Mouse (Mus musculus) erythroblast, adult 5-6 weeks (primary cell): Measurements from ENCODE around the gene Bcl11a. TPM values are rescaled to one million over a fixed set of nuclear protein-coding genes. Genes with fewer than 3 reads are reported as not detected.
A peak's percentile ranks its signal among the peaks of the same experiment; 100 is the strongest.
"Not testable (repeated sequence)": the region's sequence is repeated elsewhere in the genome, so short reads cannot be mapped to it uniquely, and the experiment has no call there.

Source experiments
- ATAC-seq: replicated peaks from 2 replicates; pipeline ENCODE4 v1.8.0; 2016; ENCODE audit warnings: moderate number of reproducible peaks, mild to moderate bottlenecking, moderate TSS enrichment, inconsistent platforms; ENCODE audit not compliant: poor library complexity, low FRiP score, severe bottlenecking
- total RNA-seq, 2 experiments: library from RNA; stranded (forward) in 1 of 2; stranded (reverse) in 1 of 2; fragments of 150-400 nt in 1 of 2; fragments of 200-764, 138-1000 nt in 1 of 2; gene quantifications; 2 replicates each; pipeline versions ENCODE4 v1.2.3 to v1.2.4; 2015 to 2017; ENCODE audit warnings: low replicate concordance in 2 of 2

The Bcl11a gene
- total RNA-seq, 2 experiments from 2014 or later, result 4.9 to 11.1 TPM

DNA sequence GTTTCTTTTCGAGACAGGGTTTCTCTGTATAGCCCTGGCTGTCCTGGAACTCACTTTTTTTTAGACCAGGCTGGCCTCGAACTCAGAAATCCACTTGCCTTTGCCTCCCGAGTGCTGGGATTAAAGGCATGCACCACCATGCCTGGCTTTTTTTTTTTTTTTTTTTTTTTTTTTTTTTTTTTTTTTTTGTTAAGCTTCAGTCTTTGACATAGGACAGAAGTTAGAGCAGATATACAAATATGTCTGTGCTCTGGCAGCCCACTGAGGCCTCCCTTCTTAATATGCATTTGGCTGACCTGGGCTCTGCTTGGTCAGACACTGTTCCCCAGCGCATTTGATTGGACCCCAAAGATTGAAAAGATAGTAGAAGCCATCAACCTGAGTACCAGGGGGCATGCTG lies 51.0 kb downstream of the Bcl11a start:
- not testable (repeated sequence) for ATAC-seq

DNA sequence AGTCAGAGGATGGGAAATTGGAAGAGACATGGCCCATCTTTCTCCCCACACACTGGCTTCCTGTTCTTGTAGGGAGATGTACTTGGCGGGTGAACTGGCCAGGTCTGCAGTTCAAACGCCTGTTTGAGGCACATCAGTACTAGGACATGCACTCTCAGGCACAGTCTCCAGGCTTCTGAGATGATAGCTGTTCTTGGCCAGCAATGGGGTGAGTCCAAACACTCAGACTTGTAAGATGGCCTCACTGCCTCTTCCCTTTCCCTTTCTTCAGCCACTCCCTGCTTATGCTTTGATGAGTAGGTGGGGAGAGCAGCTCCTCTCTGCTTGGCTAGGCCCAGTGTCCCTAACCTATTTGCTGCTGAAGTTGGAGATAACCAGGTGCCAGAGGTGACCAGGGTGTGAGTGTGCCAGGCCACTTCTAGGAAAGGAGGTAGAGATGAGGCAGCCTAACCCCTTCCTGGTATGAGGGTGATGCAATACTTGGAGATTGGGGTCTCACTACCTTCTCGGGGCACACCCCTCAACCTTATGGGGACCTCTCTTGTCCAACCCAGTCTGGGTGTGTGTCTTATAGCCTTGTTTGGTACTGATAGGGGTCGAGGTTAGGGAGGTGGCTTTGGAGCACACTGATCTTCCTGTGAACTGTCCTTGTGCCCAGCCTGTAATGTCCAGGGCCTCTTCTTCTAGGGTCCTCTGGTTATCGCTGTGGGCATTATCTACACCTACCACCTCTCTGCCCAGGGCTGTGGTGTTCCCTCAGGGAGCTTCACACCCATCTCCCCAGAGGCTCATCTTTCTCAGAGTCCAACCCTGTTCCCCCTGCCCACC lies 51.7 kb downstream of the Bcl11a start:
- peak; percentile 61 for ATAC-seq

DNA sequence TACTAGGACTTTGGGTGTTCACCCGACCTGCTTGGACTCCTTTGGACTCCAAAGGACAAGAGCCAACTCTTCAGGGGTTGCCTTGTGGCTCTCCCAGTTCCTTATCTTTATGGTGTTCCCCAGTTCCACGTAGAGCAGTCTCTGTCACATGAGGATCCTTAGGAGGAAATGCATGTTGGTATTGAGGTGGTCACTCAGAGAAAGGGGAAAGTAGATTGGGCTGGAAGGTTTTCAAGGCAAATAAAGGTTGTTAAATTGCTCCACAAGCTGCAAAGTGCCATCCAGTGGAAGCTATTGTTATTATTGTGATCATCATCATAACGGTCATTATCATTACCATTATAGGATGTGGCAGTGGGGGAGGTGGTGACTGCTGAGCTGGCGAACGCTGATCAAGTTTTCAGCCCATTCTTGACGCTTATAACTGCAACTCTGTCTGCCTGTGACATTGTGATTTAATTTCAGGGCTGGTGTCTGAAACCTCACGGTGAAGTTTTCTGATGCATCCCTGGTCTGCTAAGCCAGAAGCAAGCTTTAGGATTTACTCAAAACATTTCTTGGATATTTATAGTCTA lies 52.4 kb downstream of the Bcl11a start:
- ATAC-seq, result peak; percentile 2; the same call in 1 of the 2 replicates

DNA sequence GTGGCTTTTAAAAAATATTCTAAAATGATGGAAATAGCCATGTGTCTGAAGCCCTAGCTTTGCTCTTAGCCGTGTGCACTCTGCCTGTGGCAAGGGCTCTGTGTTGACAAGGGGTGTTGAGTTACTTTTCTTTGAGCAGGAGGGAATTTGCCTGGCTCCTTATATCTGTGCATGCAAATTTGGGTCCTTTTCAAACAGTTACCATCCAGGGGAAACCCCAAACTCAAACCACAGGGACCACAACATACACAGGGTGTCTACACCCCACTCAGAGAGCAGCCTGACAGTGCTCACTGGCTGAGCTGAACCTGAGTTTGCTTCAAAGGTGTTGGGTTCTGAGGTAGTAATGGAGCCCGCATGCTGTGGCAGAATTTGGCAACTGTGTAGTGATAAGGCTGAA lies 54.0 kb downstream of the Bcl11a start:
- ATAC-seq, result no peak

DNA sequence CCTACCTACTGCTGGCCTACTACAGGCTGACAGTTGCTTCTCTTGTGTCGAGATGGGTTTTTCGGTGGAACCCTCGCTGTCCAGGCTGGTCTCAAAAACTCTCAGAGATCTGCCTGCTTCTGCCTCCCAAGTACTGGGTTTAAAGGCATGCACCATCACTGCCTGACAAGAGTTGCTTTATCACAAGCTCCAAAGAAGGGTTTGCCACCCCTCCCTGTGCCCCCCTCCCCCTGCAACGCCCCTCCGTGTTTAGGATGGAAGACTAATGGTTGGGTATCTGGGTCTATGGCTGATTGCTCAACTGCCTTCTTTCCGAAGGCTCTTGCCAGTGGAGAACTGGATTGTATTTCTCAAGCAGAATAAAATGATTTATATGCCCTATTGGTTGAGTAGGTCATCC lies 54.5 kb downstream of the Bcl11a start:
- ATAC-seq, result no peak

DNA sequence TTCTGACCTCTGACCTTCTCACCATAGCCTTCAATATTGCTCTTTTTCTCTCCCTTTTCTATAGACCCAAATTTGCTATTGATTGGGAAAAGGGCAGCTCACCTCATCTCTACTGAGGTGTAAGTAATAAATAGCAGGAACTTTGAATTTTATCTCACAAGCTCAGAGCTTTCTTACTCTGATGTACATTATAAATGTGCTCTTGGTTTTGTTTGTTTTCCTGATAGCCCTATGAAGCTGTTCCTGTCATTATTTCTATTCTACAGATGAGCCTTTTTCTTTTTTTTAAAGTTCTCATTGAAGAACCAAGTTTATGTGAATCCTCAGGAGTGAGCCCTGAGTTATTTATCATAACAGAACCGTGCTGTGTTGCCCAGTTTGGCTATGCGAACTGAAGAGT lies 55.0 kb downstream of the Bcl11a start:
- no peak for ATAC-seq

DNA sequence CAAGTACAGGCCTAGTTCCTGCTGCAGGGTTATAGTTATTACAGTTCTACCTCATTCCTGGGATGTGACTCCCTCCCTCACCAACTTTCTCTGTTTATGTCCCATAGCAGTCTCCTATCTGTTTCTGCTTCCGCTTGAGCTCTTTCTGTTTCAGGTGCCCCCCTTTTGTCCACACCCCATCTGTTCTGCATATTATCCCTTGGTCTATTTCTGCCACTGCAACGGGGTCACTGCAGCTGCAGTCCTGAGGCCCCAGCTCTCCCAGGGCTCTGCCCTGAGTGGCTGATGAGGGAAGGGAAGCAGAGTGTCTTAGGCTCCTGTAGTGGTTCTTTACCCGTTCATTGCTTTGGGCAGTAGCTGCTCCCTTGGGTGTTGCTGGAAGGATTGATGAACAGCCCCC lies 55.6 kb downstream of the Bcl11a start:
- ATAC-seq, result no peak

DNA sequence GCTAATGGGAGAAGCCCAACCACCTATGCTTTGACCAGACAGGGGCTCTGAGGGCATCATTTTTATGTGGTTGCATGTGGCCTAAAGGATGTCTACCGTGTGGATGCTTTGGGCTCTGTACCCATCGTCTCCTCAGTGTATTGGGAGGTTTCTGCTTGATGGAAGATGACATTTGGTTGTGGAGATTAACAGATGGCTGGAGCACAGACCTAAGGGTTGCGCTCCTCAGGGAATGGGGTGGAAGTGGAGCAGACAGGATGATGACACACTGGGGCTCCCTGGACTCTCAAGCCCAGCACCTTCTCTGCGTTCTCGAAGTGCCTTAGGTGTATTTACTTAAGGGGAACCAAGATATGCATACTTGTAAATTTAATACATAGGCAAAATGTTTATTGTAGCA lies 56.1 kb downstream of the Bcl11a start:
- ATAC-seq, result no peak

DNA sequence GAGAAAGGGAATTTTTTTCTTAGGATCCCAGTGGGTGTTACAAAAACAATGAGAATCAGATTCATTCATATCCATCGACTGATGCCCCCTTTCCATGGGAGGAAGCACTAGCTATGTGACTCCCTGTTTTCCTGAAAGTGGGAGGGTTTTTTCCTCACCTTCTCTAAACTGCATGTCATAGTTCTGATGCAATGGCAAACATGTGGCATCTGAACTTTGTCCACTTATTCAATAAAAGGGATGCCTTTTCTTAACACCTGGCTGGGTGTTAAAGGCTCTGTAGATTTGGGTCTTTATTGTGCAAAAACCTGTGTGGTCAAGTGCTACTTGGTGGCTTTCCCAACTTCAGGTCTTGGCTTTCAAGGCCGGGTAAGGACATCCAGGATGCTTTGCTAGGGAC lies 57.4 kb downstream of the Bcl11a start:
- ATAC-seq, result no peak

DNA sequence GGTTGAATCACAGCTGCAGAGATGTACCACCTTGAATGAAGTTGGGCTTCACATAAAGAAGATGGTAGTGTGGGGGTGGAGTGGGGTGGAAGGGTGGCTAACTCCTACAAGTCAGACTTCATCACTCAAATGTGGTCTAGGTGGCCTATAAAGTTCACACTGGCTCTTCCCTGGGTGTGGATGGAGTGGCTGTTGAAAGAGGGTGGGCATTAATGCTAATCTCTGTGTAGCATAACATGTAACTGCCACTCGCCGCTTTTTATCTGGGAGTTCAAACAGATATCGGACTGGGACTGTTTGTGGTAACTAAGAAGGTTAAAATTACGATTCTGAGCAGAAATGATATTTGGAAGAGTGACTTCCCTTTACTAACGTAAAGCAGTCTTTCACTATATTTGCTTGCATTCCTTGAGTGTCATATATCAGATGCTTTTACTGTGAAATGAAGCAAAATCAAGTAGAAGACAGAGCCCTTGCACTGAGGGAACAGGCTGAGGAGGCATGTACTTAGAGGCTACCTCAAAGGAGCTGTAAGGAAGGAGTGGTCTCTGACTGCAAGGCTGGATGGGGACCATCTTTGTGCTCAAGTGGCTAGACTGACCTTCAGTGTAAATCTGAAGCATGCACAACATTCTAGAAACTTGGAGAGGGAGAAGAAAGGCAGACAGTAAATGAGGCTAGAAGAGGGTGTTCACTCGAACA lies 58.4 kb downstream of the Bcl11a start:
- ATAC-seq, result peak; percentile 67

DNA sequence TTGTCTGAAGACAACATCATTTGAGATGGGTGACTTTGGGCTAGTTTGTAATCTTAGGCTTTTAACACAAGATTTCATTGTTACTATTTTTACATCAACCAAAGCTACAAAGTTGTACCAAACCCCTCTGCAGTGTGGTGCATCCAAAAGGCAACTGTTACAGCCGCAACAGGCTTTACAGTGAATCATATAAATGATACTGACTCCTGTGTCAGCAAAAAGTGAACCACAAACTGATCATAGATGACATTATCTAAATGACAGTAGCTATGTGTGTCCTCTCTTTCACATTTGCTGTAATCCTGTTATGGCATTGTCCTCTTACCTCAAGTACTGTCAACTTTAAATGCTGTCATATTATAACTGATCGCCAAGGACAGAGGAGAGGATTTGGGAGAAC lies 60.0 kb downstream of the Bcl11a start:
- ATAC-seq, result no peak

DNA sequence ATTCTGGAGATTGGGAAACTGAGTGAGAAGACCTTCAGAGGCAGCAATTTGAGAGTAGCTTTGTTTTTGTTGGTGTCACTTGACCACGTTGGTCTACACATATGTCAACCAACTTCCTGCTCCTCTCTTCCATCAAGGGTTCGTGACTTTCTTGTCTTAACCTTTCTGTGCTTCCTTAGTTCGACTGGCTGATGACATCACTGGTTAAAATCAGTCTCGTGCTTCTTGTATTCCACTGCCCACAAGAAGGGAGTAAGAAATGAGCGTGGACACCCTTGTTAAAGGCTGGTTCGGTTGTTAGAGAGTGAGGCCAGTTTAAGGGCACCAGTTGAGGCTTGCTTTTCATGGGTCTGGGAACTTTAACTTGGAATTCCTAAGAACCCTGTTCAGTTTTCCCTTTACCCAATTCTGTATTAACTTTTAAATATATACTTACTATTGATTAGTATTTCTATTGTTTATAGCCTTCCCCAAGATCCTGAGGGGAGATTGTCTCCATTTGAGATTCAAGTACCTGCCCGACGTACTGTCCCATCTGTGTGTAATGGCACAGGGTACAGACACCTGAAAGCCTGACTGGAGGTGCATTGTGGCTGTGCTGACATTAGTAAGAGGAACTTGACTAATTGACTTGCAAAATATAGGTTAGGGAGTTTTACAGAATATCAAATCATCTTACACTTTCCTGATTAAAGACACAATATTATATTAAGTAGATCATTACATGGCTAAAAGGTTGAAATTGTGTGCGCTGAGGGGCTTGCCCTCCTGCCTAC lies 60.9 kb downstream of the Bcl11a start:
- ATAC-seq, result no peak

DNA sequence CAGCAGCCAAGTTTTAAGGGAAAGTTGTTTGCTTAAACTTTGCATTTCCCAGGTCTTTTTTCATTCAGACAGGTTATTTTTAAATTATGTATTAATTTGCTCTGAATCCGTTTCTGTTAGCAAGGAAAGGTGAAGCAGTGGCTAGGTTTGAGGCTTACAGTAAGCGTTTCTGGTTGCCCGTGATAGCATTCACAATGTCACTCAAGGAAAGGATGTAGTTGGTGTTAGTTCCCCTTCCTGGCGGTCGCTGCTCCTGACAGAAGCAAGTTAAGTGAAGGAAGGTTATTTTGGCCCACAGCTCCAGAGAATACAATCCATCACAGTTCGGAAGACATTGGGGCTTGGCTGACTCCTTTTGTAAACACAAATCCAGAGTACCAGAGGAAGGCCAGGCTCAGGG lies 61.6 kb downstream of the Bcl11a start:
- no peak for ATAC-seq

DNA sequence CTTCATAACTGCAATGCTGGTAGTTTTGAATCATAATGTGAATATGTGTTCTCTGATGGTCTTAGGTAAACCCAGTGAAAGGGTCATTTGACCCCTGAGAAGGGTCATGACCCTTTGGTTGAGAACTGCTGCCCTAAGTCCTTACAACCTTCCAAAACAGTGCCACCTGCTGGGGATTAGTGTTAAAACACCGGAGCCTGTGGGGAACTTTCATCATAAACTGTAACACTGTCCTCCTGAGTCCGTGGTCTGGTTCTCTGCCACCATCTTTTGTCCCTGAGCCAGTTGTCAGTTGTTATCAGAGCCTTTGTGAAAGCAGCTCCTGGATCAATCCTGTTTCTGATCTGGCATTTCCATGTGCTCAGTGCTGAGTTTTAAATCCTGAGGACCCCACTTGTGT lies 62.1 kb downstream of the Bcl11a start:
- ATAC-seq, result no peak

DNA sequence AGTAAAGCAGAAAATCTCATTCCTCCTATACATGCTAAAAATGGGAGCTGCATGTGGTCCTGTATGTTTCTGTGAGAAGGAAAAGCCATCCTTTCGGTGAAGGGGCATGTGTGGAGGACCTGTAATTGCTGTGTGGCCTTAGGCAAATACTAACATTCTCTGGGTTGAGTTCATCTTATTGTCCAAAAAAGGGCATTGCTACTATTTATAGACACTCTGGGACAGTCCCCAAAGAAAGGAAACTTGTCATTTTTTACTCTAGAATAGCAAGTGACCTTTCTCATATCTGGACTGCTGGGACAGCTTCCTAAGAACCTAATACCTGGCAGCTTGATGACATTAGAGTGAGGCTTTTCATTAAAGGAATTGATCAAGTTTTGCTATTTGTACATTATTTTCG lies 63.1 kb downstream of the Bcl11a start:
- ATAC-seq, result no peak

DNA sequence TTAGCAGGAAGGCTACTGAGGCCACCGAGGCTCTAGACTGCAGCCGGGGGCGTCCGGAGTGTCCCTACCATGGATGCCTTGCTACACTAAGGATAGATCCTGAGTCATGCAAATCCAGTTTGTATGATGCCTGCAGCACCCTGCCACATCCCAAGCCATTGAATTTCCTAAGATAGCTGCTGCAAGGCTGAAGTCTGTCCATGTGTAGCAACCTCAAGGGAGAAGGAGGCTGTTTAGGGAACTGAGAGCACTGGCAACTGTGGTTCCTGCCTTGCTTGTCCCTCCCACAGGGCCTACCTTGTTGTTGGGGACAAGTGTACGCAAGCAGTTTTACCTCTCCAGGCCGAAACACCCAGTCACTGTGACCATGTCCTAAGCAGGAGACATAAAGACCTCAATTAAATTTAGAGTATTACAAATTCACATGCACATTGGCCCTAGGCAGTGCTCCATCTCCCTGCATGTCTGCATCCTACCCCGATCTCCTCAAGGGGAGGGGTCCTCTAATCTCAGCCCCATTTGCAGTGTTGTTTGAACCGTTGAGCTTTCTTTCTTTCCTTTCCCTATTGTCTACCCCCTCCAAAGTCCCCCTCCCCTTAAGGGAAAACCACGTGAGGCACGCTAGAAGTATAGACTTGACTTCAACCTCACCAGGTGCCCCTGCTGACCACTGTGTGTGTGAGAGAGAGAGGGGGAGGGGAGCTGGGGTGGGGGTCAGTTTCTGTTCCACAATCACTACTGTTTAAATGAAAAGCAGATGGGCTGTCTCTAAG lies 63.8 kb downstream of the Bcl11a start:
- no peak for ATAC-seq

DNA sequence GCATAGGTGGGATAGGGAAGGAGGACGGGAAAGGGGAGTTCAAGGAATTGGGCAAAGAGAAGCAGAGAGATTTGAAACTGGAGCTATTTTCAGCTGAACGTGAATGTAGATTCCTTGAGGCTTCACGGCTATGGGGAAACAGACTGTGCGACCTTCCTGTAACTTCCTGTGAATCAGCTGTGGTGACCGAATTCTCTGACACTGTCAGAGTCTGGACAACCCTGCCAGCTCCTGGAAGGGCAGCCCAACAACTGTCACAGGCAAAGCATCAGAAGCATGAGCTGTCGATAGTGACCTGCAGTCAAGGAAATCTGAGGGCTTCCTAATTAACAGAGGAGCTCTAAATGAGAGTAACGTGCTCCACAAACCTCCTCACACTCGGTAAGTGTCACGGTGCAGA lies 64.5 kb downstream of the Bcl11a start:
- ATAC-seq, result no peak

DNA sequence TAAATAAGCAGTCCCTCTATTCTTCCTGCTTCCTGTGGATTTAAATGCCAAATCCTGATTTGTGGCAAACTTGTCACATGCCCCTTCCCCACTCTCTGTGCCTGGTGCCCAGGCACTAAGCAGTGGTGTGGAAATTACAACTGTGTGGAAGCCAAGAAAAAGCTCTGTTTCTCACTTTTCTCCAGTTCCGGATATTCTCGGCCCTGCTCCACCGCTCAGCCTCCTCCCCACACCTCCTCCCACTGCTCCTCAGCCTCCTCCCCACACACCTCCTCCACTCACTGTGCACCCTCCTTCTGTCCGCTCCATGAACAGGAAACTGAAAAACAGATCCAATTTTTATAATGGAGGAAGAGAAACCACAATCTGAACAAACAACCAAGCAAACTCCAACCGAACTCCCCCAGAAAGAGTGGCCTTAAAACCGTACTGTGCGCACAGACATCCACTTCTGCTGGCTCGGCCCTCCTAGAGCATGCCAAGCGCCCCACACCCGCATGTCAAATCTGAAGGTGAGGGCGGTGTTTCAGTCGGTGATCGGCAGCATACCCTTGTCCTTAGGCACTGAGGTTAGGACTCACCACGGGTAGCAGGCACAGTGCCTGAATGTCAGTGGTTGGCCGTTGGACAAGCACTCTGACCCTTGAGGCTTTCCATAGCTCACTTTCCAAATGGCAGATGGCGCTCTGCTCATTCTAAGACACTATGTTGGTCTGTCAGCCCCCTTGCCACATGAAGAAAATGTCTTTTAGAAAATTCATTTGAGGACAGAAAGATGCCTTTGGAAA lies 66.5 kb downstream of the Bcl11a start:
- no peak for ATAC-seq

DNA sequence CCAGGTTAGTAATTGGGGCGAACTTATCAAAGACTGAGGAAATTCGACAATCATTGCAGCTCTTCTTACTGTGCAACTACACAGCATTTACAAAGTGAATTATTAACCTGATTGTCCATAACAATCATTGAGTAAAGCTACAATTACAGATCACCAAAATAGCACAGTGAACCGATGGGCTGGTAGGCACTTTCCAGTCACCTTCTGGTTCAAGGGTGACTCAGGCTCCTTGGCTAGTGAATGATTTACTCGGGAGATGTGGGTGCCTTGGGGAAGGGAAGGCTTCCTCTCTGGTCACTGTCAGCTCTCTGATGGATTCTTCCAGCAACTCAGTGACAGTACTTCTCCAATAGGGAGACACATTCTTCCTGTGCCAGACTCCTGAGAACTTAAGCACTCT lies 68.2 kb downstream of the Bcl11a start:
- ATAC-seq, result no peak
